Mouse (Mus musculus) bone marrow macrophage, adult 2 months (primary cell): ENCODE data around the gene Zfp109. TPM values are rescaled to one million over a fixed set of nuclear protein-coding genes. Genes with fewer than 3 reads are reported as not detected.
"Not testable (repeated sequence)": the region's sequence is repeated elsewhere in the genome, so short reads cannot be mapped to it uniquely, and the experiment has no call there.

Experiments
- H3K27ac ChIP-seq: 2 replicates; pipeline ENCODE4 v1.5.1; 2012; ENCODE audit warnings: low read depth, low read length; ENCODE audit not compliant: insufficient read depth
- H3K4me1 ChIP-seq: 2 replicates; pipeline ENCODE4 v1.6.1; 2012; ENCODE audit warnings: low read length; ENCODE audit not compliant: control insufficient read depth, insufficient read depth
- H3K4me3 ChIP-seq: 2 replicates; pipeline ENCODE4 v1.5.1; 2012; ENCODE audit warnings: mild to moderate bottlenecking, low read length, moderate library complexity; ENCODE audit not compliant: insufficient read depth
- CTCF ChIP-seq: IDR thresholded peaks from 2 replicates; pipeline ENCODE4 v1.5.1; 2012; ENCODE audit warnings: low read depth, mild to moderate bottlenecking, low read length, moderate library complexity
- POLR2A ChIP-seq: IDR thresholded peaks from 2 replicates; pipeline ENCODE4 v1.6.1; 2012; ENCODE audit warnings: mild to moderate bottlenecking, low read depth, low read length, borderline replicate concordance
- polyA plus RNA-seq: library from polyadenylated mRNA; stranded (reverse); fragments of >200 nt; gene quantifications from 2 replicates; pipeline ENCODE4 v1.2.4, GENCODE M21; 2012; ENCODE audit not compliant: missing spikeins, insufficient read depth, insufficient read length

Gene Zfp109
- polyA plus RNA-seq: 2.5 and 3.1 TPM in 2 replicates

- Histone ChIP-seq H3K4me3 (peak within 1 kb of the TSS; percentile 83), H3K4me1 (peaks cover 3% of the 10 kb centered on the region; the same call in 1 of the 2 replicates), H3K27ac (no peak within 1 kb of the TSS)
- TF ChIP-seq POLR2A (no peak), CTCF (no peak)
Observed at GRCm38 (mm10) chr7:24237040-24237791, at the start of gene Zfp109. Gene Zfp109 (minus strand): TSS chr7:24237560.

DNA sequence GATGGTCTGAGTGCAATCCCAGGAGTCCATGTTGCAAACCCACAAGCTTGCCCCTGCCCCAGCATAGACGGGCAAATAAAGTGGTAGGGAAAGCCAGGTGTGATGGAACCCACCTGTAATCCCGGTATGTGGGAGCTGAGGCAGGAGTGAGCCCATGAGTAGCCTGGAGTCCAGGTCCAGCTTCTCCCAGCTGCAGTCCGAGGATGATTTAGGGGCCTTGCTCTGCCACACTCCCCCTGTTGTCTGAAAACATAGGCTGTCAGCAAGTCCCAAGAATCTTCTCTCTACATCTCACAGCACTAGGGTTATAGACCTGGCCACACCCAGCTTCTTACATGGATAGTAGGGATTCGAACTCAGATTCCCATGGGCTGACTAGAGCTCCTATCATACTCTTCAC lies 49.6 kb upstream of the Zfp109 start:
- Histone ChIP-seq H3K4me1 (no peaks in the 10 kb centered on the region), H3K27ac (no peak overlapping the region), H3K4me3 (no peak overlapping the region)
- TF ChIP-seq POLR2A: no peak
- TF ChIP-seq CTCF: no peak

DNA sequence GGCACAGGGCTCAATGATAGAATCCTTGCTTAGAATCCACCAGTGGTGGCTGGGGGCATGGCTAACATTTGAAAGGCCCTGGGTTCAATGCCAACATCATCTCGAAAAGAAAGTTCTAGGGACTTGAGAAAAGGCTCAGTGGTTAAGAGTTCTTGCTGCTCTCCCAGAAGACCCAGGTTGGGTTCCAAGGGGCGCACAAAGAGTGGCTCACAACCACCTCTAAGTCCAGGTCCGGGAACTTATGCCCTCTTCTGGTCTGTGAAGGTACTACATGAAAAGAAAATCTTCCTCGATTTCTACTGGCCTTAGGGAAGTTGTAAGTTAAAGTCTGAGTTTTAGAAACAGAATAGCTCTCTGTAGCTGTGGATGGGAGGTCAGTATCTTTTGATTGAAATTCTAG lies 48.7 kb upstream of the Zfp109 start:
- no peaks in the 10 kb centered on the region for H3K4me1 ChIP-seq
- H3K27ac ChIP-seq: no peak overlapping the region
- H3K4me3 ChIP-seq: no peak overlapping the region
- TF ChIP-seq CTCF (peak; percentile 33; the same call in 1 of the 2 replicates), POLR2A (no peak)

DNA sequence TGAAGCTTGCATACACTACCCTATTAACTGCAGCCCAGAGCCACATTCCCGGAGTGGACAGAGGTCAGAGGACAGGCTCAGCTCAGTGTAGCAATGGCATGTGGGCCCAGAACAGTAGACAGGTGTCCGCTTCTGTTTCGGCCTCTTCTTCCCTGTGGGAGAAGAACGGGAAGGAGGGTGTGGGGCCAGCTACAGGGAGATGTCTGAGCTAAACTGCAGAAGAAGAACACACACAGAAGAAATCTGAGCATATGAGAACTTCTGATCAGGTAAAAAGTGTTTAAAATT lies 43.4 kb upstream of the Zfp109 start:
- TF ChIP-seq POLR2A: no peak
- TF ChIP-seq CTCF: no peak
- Histone ChIP-seq H3K4me3 (no peak overlapping the region), H3K4me1 (no peaks in the 10 kb centered on the region), H3K27ac (no peak overlapping the region)

DNA sequence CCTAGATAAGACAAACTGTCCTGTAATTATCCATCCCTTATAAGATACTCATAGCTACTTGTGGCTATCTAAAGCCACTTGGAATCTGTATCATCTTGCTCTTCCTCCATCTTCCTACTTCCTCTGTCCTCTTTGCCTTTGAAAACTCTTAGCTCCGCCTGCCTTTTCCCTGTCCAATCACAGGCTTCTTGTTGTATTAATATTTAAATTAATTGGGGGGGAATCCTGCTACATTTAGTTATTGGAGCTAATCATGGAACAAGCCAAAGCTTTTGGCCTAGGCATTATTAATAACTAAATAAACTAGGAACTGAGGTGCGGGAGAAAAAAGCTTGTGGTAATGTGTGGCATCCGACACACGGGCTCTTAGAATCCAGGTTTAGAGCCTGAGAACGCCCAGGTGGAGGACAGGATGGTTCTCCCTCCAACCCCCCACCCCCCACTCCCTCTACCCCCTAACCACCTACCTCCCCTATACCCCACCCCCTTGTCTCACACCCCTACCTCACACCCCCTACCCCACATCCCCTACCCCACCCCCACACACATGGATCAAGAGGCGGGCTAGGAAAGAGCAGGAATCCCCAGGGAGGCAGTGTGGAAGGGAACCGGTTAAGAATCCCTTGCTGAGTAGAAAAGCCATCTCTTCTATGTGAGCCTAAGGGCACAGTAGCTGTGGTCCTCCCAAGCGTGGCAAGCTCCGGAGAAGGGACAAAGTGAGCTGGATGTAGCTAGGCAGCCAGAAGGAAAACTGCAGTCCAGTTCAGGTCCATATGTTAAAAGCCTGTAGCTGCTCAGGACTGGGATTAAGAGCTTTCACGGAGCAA lies 42.9 kb upstream of the Zfp109 start:
- Histone ChIP-seq H3K4me3 (no peak overlapping the region), H3K27ac (no peak overlapping the region), H3K4me1 (no peaks in the 10 kb centered on the region)
- TF ChIP-seq CTCF (no peak), POLR2A (no peak)

DNA sequence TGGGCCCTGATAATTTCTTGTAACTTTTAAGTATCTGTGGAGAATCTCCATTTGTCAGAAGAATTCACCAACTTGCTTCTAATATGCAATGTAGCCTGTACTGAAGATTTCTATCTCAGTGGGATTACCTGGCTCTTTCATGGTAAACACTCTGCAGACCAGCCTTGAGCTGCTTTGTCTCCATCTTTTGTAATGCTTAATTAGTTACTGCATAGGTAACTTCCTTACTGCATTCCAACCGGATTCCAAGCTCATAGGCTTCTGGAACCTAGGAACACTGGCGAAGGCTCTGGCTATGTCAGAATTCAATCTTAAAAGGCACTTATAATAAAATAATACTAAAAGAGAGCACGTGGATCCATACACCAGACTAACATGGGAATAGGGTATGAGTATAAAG lies 41.4 kb upstream of the Zfp109 start:
- not testable (repeated sequence) for H3K4me1 ChIP-seq, H3K4me3 ChIP-seq, H3K27ac ChIP-seq

DNA sequence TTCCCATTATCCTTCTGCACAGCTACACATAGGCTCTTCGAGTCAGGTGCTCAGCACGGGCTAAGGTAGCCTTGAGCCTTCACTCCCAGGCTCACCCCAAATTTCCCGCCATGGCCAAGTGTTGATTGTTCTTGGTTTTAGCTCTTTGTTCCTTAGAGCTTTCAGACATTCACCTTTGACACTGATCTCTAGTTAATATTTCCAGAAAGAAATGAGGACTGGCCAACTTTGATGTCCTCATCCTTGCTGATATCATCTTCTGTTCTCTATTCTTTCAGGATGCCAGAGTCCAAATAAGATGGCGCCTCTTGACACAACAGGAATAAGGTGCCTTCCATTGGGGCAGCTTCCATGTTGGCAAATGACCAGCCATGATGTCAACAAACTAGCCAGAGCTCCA lies 37.1 kb upstream of the Zfp109 start:
- TF ChIP-seq POLR2A (no peak), CTCF (no peak)
- Histone ChIP-seq H3K4me1 (peaks cover 7% of the 10 kb centered on the region), H3K4me3 (no peak overlapping the region), H3K27ac (no peak overlapping the region)

DNA sequence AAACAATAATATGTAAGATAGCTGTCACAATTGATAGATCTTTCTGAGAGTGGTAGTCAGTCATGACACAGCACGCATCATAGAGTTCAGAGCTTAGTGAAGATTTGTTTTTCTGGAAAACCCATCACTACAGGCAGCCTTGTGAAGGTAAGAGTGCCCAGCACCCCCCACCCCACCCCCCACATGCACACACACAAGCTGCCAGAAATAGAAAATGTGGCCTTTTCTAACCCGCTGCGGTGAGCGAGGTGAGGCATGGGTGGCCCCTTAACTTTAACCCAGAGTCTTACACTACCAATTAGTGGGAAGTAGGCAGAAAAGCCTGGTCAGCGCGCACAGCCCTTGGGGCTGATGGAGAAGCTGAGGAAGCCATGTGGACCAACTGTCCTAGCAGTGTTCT lies 33.8 kb upstream of the Zfp109 start:
- peaks cover 7% of the 10 kb centered on the region for H3K4me1 ChIP-seq
- H3K4me3 ChIP-seq: no peak overlapping the region
- H3K27ac ChIP-seq: no peak overlapping the region
- TF ChIP-seq CTCF (no peak), POLR2A (no peak)

DNA sequence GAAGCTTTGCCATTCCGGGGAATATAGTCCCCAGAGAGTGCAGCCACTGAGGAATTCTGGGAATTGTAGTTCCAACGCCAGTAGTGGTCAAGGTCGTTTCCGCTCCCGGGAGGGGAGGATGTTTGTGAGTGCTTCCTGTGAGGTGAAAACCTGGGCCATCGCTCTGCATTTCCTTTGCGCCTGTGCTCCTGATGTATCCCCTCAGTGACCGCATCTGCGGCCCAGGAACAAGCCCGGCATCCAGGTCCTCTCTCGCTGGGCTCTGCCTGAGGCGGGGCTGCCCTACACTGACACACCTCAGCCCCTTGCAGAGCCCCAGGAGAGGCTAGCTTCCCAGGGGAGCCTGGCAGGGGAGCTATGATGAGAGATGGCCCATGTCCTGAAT lies 32.9 kb upstream of the Zfp109 start, which contains the start of gene Zfp93:
Zfp93 (plus strand) TSS at position 133 of the 385 bp plus-strand sequence.
- Histone ChIP-seq H3K4me1 (peaks cover 7% of the 10 kb centered on the region), H3K4me3 (peak within 1 kb of the TSS; percentile 93), H3K27ac (no peak within 1 kb of the TSS)
- no peak for TF ChIP-seq CTCF
- no peak for TF ChIP-seq POLR2A

DNA sequence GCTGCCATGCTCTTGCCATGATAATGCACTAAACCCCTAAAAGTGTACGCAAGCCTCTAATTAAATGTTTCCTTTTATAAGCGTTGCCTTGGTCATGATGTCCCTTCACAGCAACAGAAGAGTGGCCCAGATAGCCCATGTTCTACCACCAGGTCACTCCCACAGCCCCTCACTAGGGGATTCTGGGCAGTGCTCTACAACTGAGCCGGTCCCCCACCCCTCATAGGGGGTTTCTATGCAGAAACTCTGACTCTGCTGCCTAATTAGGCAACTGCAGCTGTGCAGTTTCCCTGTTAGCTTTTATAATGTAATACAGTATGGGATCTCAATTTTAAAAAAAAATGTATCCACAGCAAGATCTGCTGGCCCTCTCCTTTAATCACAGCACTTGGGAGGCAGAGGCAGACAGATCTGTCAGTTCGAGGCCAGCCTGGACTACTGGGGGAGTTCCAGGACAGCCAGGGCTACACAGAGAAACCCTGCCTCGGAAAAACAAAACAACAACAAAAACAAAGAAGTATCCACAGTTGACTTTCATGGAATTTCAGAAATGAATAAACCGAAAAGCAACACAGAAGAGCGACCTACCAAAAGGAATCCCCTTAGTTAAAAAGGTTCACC lies 32.4 kb upstream of the Zfp109 start:
- TF ChIP-seq POLR2A (no peak), CTCF (no peak)
- Histone ChIP-seq H3K4me3 (peak overlapping the region; percentile 93), H3K4me1 (peaks cover 7% of the 10 kb centered on the region), H3K27ac (no peak overlapping the region)

DNA sequence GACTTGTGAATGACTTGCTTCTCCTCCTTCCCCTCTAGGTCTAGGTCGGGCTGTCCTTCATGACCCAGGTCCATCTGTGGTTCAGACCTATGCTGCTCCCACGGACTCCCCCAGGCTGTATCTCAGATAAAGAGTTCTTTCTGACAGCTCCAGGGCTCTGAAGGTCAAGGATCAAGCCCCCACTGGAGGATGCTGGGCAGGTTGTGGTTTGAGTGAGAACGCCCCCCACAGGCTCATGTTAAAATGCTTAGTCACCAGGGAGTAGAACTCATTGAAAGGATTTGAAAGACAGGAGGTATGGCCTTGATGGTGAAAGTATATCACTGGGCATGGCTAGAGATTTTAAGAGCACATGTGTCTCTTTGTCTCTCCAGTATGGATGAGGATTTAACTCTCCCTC lies 31.9 kb upstream of the Zfp109 start:
- Histone ChIP-seq H3K4me3 (no peak overlapping the region), H3K4me1 (peaks cover 7% of the 10 kb centered on the region), H3K27ac (no peak overlapping the region)
- no peak for TF ChIP-seq POLR2A
- no peak for TF ChIP-seq CTCF
